Mouse (Mus musculus) heart, adult 2 months (tissue): Measurements from ENCODE around the gene Tmem43.

ENCODE experiments used
- CTCF ChIP-seq: fragments of 200-600 bp; IDR thresholded peaks from 2 replicates; pipeline ENCODE4 v1.8.1; 2022; ENCODE audit warnings: antibody characterized with exemption, mild to moderate bottlenecking, moderate library complexity
- POLR2A ChIP-seq: fragments of 200-500 bp; IDR thresholded peaks from 2 replicates; pipeline ENCODE4 v1.6.1; 2011; ENCODE audit warnings: mild to moderate bottlenecking, low read depth, low read length, control low read depth; ENCODE audit not compliant: insufficient read depth

DNA sequence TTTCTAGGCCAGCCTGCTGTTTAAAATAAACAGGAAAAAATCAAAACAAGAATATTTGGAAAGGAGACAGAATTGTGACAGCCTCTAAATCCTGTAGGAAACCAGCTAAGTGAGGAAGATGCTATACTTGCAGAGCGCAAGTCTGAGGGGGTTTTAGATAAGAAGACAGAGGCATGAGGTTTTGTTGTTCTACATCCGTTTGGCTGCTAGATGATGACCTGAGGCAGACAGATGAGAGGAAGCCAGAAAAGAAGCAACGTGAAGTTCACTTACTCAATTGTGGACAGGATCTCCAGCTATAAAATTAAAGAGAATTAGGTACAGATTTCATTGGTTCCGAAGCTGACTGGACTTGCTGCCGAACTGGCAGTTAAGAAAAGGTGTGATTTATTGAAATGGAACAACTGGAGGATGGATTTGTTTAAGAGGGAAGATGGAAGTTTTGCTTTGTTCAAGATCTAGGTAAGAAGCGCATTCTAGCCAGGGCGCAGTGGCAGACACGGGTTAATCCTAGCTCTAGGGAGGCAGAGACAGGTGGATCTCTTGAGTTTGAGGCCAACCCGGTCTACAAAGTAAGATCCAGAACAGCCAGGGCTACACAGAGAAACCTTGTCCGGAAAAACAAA is 41.3 kb downstream of the Tmem43 start:
- TF ChIP-seq POLR2A (no peak), CTCF (no peak)
